Mouse (Mus musculus) gastrocnemius, postnatal 10 days (tissue): ENCODE measurements around the gene Tfpt. TPM values are rescaled to one million over a fixed set of nuclear protein-coding genes. Genes with fewer than 3 reads are reported as not detected.

Source experiments
- DNase-seq: peaks from one replicate; pipeline ENCODE4 v3.0.0; 2021; ENCODE audit warnings: mixed read lengths
- long read RNA-seq, 2 experiments: library from polyadenylated mRNA; stranded (forward); transcript quantifications; one replicate each; pipeline ENCODE4 v2.0.0; 2021
- total RNA-seq, 2 experiments: library from RNA; stranded (reverse); gene quantifications; 2 replicates each; pipeline ENCODE4 v1.2.3; 2021

Gene Tfpt
- total RNA-seq, result 10 to 100 TPM; 13.1 to 18.2 TPM
- long read RNA-seq, experiment 1, transcript Tfpt-202 (6 exons, 1,166 nt), result major isoform, 7 of 13 reads
- long read RNA-seq, experiment 1, partial matches to known transcripts, result 1 of 13 reads
- long read RNA-seq, experiment 1, other reads (novel, unspliced or antisense), result 0 of 13 reads
- long read RNA-seq, experiment 2, partial matches to known transcripts, result 0 of 6 reads
- long read RNA-seq, experiment 2, other reads (novel, unspliced or antisense), result 1 of 6 reads

GRCm38 (mm10) chr7:3629543-3630477 lies at the start of gene Tfpt, which contains the start of gene Prpf31:
Tfpt (minus strand) TSS chr7:3629929.
Prpf31 (plus strand) TSS chr7:3629985.
- DNase-seq, result peak; percentile 84

GRCm38 (mm10) chr7:3677342-3677741 lies 47.6 kb upstream of the Tfpt start, which contains the start of gene Tmc4:
Tmc4 (minus strand) TSS chr7:3677553.
- DNase-seq, result no peak

GRCm38 (mm10) chr7:3676371-3676770 lies 46.6 kb upstream of the Tfpt start:
- no peak for DNase-seq

- DNase-seq, result no peak
These were observed 45.5 kb upstream of the Tfpt start for GRCm38 (mm10) chr7:3675228-3675548.

GRCm38 (mm10) chr7:3674507-3675227 lies 44.9 kb upstream of the Tfpt start:
- peak; percentile 87 for DNase-seq

- DNase-seq, result no peak
These were observed 37.2 kb upstream of the Tfpt start for GRCm38 (mm10) chr7:3666921-3667391.

GRCm38 (mm10) chr7:3665215-3666114 lies 35.7 kb upstream of the Tfpt start, which contains the start of gene Leng1:
Leng1 (minus strand) TSS chr7:3665840.
- peak; percentile 92 for DNase-seq

- DNase-seq, result no peak
These were observed 34.9 kb upstream of the Tfpt start for GRCm38 (mm10) chr7:3664524-3665214.

- no peak for DNase-seq
These were observed 28.8 kb upstream of the Tfpt start for GRCm38 (mm10) chr7:3658578-3658977.

- DNase-seq, result no peak
These were observed 27.2 kb upstream of the Tfpt start for GRCm38 (mm10) chr7:3656966-3657365.

- no peak for DNase-seq
These were observed 16.9 kb upstream of the Tfpt start for GRCm38 (mm10) chr7:3646641-3647040.

GRCm38 (mm10) chr7:3646188-3646587 lies 16.5 kb upstream of the Tfpt start:
- no peak for DNase-seq

GRCm38 (mm10) chr7:3645488-3646025 lies 15.8 kb upstream of the Tfpt start:
- no peak for DNase-seq

GRCm38 (mm10) chr7:3644672-3645487 lies 15.2 kb upstream of the Tfpt start, which contains the start of gene Cnot3:
Cnot3 (plus strand) TSS chr7:3645268.
- peak; percentile 94 for DNase-seq

- DNase-seq, result peak; percentile 74
These were observed 14.6 kb upstream of the Tfpt start for GRCm38 (mm10) chr7:3644348-3644671.

- DNase-seq, result no peak
These were observed 14.1 kb upstream of the Tfpt start for GRCm38 (mm10) chr7:3643843-3644242.

- no peak for DNase-seq
These were observed 13.7 kb upstream of the Tfpt start for GRCm38 (mm10) chr7:3643412-3643811.

- DNase-seq, result no peak
These were observed 718 bp upstream of the Tfpt start for GRCm38 (mm10) chr7:3630478-3630815.

- no peak for DNase-seq
These were observed 699 bp downstream of the Tfpt start for GRCm38 (mm10) chr7:3629030-3629429.
